Mouse (Mus musculus) stomach, embryonic 16.5 days (tissue): ENCODE measurements around the gene Pde3b. TPM values are rescaled to one million over a fixed set of nuclear protein-coding genes. Genes with fewer than 3 reads are reported as not detected.

Experiments used
- ATAC-seq: fragments of 200-750 bp; cut with Nextera tagmentation; 2 replicates; pipeline ENCODE4 v1.8.0; 2017; ENCODE audit warnings: moderate number of reproducible peaks, moderate TSS enrichment; ENCODE audit not compliant: insufficient read depth, low FRiP score
- H3K27ac ChIP-seq: fragments of 300-500 bp; sonication (generic); 2 replicates; pipeline ENCODE4 v1.5.1; 2014; ENCODE audit warnings: low read length
- H3K27me3 ChIP-seq: fragments of 300-500 bp; sonication (generic); 2 replicates; pipeline ENCODE4 v1.6.1; 2014; ENCODE audit warnings: low read length, control low read depth, mixed read lengths; ENCODE audit not compliant: control insufficient read depth, insufficient read depth
- H3K36me3 ChIP-seq: fragments of 300-500 bp; sonication (generic); 2 replicates; pipeline ENCODE4 v1.6.1; 2014; ENCODE audit warnings: low read length; ENCODE audit not compliant: control insufficient read depth, insufficient read depth
- H3K4me1 ChIP-seq: fragments of 300-500 bp; sonication (generic); 2 replicates; pipeline ENCODE4 v1.6.1; 2014; ENCODE audit warnings: low read length, control low read depth, mixed read lengths; ENCODE audit not compliant: control insufficient read depth, insufficient read depth
- H3K4me2 ChIP-seq: fragments of 300-500 bp; sonication (generic); 2 replicates; pipeline ENCODE4 v1.6.1; 2014; ENCODE audit warnings: low read depth, low read length, mixed read lengths
- H3K4me3 ChIP-seq: fragments of 300-500 bp; sonication (generic); replicated peaks from 2 replicates; pipeline ENCODE4 v1.5.1; 2014; ENCODE audit warnings: mild to moderate bottlenecking, low read length
- H3K9ac ChIP-seq: fragments of 300-500 bp; sonication (generic); 2 replicates; pipeline ENCODE4 v1.6.1; 2014; ENCODE audit warnings: low read length
- H3K9me3 ChIP-seq: fragments of 300-500 bp; sonication (generic); replicated peaks from 2 replicates; pipeline ENCODE4 v1.6.1; 2016; ENCODE audit warnings: low read length, control low read depth; ENCODE audit not compliant: control insufficient read depth
- WGBS: fragments of 180-500 bp; shearing (Covaris S2); extraction: QIAGEN DNeasy Blood & Tissue Kit; methylation state at CpG from one replicate; pipeline ENCODE4 v1.1.7; 2014; 5-methylcytosine and 5-hydroxymethylcytosine counted together
- polyA plus RNA-seq: library from polyadenylated mRNA; unstranded; fragments of >200 nt; fragmentation: Nextera tagmentation; extraction: Ambion mirVana; gene quantifications from 2 replicates; pipeline ENCODE4 v1.2.1, GENCODE M21; 2015

Gene Pde3b
- polyA plus RNA-seq, 1 experiment from 2014 or later, result 3.5 TPM

GRCm38 (mm10) chr7:114431966-114432365 is 16.9 kb downstream of the Pde3b start:
- Histone ChIP-seq H3K4me2 (no peak overlapping the region), H3K27me3 (no peaks in the 10 kb centered on the region), H3K27ac (no peak overlapping the region), H3K4me3 (no peak overlapping the region), H3K9me3 (no peaks in the 10 kb centered on the region), H3K36me3 (no peaks in the 10 kb centered on the region), H3K9ac (no peak overlapping the region), H3K4me1 (no peaks in the 10 kb centered on the region)
- WGBS, result 68% methylated on average over 4 of the region's 4 CpGs
- ATAC-seq, result no peak

GRCm38 (mm10) chr7:114439726-114440125 is 24.6 kb downstream of the Pde3b start:
- H3K4me1 ChIP-seq, result no peaks in the 10 kb centered on the region
- H3K9ac ChIP-seq, result no peak overlapping the region
- H3K4me2 ChIP-seq, result no peak overlapping the region
- no peaks in the 10 kb centered on the region for H3K36me3 ChIP-seq
- no peaks in the 10 kb centered on the region for H3K27me3 ChIP-seq
- no peak overlapping the region for H3K4me3 ChIP-seq
- no peak for ATAC-seq
- H3K27ac ChIP-seq, result no peak overlapping the region
- WGBS, result 38% methylated on average over 1 of the region's 1 CpGs
- H3K9me3 ChIP-seq, result no peaks in the 10 kb centered on the region

- H3K9me3 ChIP-seq, result no peaks in the 10 kb centered on the region
- WGBS, result 94% methylated on average over 1 of the region's 1 CpGs
- H3K9ac ChIP-seq, result no peak overlapping the region
- H3K4me3 ChIP-seq, result no peak overlapping the region
- no peak overlapping the region for H3K27ac ChIP-seq
- H3K4me1 ChIP-seq, result no peaks in the 10 kb centered on the region
- no peak for ATAC-seq
- H3K36me3 ChIP-seq, result no peaks in the 10 kb centered on the region
- H3K27me3 ChIP-seq, result no peaks in the 10 kb centered on the region
- no peak overlapping the region for H3K4me2 ChIP-seq
Measured at GRCm38 (mm10) chr7:114440494-114440893, 25.4 kb downstream of the Pde3b start.

- Histone ChIP-seq H3K4me2 (no peak overlapping the region), H3K36me3 (no peaks in the 10 kb centered on the region), H3K27ac (no peak overlapping the region), H3K4me3 (no peak overlapping the region), H3K9ac (no peak overlapping the region), H3K9me3 (no peaks in the 10 kb centered on the region), H3K27me3 (no peaks in the 10 kb centered on the region), H3K4me1 (no peaks in the 10 kb centered on the region)
- no peak for ATAC-seq
- 49% methylated on average over 3 of the region's 3 CpGs for WGBS
Measured at GRCm38 (mm10) chr7:114452876-114453275, 37.8 kb downstream of the Pde3b start.

- H3K27me3 ChIP-seq, result no peaks in the 10 kb centered on the region
- ATAC-seq, result no peak
- H3K9me3 ChIP-seq, result no peaks in the 10 kb centered on the region
- no peak overlapping the region for H3K4me2 ChIP-seq
- H3K4me3 ChIP-seq, result no peak overlapping the region
- no peak overlapping the region for H3K9ac ChIP-seq
- WGBS, result 75% methylated on average over 5 of the region's 5 CpGs
- H3K27ac ChIP-seq, result no peak overlapping the region
- no peaks in the 10 kb centered on the region for H3K36me3 ChIP-seq
- no peaks in the 10 kb centered on the region for H3K4me1 ChIP-seq
Measured at GRCm38 (mm10) chr7:114453300-114453990, 38.4 kb downstream of the Pde3b start.

GRCm38 (mm10) chr7:114454858-114455257 is 39.8 kb downstream of the Pde3b start:
- no peaks in the 10 kb centered on the region for H3K36me3 ChIP-seq
- no peak overlapping the region for H3K27ac ChIP-seq
- WGBS, result 67% methylated on average over 1 of the region's 1 CpGs
- no peak overlapping the region for H3K4me3 ChIP-seq
- no peak for ATAC-seq
- no peak overlapping the region for H3K9ac ChIP-seq
- no peak overlapping the region for H3K4me2 ChIP-seq
- H3K9me3 ChIP-seq, result no peaks in the 10 kb centered on the region
- no peaks in the 10 kb centered on the region for H3K27me3 ChIP-seq
- no peaks in the 10 kb centered on the region for H3K4me1 ChIP-seq

- Histone ChIP-seq H3K4me1 (no peaks in the 10 kb centered on the region), H3K36me3 (no peaks in the 10 kb centered on the region), H3K4me3 (no peak overlapping the region), H3K9me3 (no peaks in the 10 kb centered on the region), H3K27ac (no peak overlapping the region), H3K9ac (no peak overlapping the region), H3K4me2 (no peak overlapping the region), H3K27me3 (no peaks in the 10 kb centered on the region)
- ATAC-seq, result no peak
- WGBS, result 77% methylated on average over 4 of the region's 4 CpGs
Measured at GRCm38 (mm10) chr7:114456904-114457303, 41.8 kb downstream of the Pde3b start.

- no peaks in the 10 kb centered on the region for H3K4me1 ChIP-seq
- ATAC-seq, result no peak
- H3K36me3 ChIP-seq, result no peaks in the 10 kb centered on the region
- H3K27ac ChIP-seq, result no peak overlapping the region
- WGBS, result 61% methylated on average over 1 of the region's 1 CpGs
- H3K9me3 ChIP-seq, result no peaks in the 10 kb centered on the region
- no peak overlapping the region for H3K4me2 ChIP-seq
- H3K9ac ChIP-seq, result no peak overlapping the region
- H3K27me3 ChIP-seq, result no peaks in the 10 kb centered on the region
- no peak overlapping the region for H3K4me3 ChIP-seq
Measured at GRCm38 (mm10) chr7:114459909-114460308, 44.8 kb downstream of the Pde3b start.

GRCm38 (mm10) chr7:114461727-114462126 is 46.6 kb downstream of the Pde3b start:
- ATAC-seq, result no peak
- no peak overlapping the region for H3K4me3 ChIP-seq
- no peak overlapping the region for H3K27ac ChIP-seq
- H3K36me3 ChIP-seq, result no peaks in the 10 kb centered on the region
- WGBS, result 55% methylated on average over 2 of the region's 2 CpGs
- no peaks in the 10 kb centered on the region for H3K4me1 ChIP-seq
- H3K9me3 ChIP-seq, result no peaks in the 10 kb centered on the region
- H3K4me2 ChIP-seq, result no peak overlapping the region
- H3K9ac ChIP-seq, result no peak overlapping the region
- H3K27me3 ChIP-seq, result no peaks in the 10 kb centered on the region
